Mouse (Mus musculus): ENCODE results near the gene Ctnnal1.

Ctnnal1 gene

DNA sequence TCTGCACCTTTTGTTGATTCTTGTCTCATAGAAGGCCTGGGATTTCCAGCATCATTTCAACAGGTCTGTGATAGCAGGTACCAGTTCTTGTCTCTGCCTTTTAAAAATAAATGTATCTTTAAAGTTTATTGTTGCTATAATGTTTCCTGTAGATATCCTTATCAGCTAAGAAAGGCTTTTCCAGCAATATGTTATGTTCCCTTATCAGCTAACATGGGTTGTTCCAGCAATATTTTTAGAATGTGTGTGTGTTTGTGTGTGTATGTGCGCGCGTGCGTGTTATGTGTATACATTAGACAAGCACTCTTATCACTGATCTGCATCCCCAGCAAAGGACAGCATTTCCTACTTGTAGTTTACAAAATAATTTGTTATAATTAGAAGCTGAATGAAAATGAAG, 3.4 kb downstream of the Ctnnal1 start:
- no peak for DNase-seq (ENCODE audit: low read depth, low spot score)

DNA sequence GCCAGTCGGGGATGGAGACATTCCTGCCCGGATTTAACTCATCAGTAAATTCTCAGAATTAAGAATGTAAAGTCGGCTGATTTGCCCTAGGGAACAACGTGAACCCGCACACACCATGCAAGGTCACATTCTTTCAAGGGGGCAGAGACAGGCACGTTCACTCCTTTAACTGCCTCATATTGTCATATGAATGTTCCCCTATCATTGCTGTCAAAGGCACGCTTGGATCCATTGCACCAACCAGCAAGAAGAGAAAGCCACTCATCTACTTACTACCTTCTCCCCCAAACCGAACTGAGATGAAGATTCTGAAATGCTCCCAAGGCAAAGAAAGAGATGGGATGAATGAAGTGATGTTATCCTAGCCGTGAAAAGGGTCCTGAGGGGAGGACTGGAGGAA, 6.3 kb downstream of the Ctnnal1 start:
- DNase-seq (ENCODE audit: low read depth, low spot score): no peak

DNA sequence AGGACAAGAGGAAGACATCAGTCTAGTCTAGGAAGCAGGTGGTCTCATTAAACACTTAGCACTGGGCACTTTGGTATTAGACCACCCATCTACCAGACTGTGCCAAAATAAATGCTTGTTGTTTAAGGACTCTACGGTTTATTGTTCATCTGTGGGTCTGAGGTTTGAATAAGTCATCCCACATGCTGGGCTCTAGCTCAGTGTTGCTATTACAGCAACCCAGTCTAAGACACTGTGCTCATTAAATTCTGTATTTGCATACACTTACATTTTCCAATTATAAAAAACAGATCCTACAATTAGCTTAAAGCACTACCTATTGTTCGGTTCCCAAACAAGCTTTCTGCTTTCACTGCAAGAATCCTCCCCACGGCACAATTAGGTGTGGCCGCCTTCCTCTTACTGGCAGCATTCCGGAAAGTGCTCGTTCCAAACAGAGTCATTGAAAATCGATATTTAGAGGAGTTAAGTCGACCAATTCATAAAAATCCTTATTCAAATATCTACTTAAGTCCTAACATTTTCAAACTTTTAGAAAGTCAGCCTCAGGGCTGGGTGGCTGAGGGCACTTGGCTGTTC, 8.5 kb downstream of the Ctnnal1 start:
- no peak for DNase-seq (ENCODE audit: low read depth, low spot score)

DNA sequence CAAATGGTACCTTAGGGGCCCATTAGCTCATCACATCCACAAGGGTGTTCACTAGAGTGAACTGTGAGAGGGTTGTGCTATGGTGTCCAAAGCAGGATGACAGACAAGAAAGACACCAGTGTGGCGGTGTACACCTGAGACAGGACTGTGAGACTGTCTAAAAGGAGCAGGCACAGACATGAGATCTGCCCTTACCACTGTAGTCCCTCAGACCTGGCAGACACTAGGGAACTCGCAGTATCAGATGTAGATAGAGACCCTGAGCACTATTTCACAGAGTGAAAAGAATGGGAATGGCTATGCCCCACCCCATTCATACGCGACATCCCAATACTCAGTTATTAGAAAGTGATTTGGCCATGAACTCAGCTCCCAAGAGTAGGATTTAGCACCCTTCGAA, 9.1 kb downstream of the Ctnnal1 start:
- DNase-seq (ENCODE audit: low read depth, low spot score): no peak

DNA sequence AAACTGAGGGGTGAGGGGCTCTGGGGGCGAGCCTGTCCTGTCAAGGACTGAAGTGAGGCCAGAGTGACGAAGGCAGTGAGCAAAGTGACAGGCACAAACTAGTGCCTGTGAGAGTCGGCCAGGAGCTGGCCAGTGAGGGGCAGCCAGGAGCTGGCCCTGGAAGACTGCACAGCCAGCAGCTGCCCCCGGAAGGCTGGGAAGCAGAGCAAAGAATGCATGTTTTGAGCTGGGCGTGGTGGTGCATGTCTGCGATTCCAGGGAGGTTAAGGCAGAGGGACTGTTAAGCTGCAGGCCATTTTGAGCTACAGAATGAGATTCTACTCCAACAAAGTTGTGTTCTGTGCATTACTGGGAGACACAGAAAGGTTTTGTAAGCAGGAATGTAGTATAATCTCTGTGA, 14.3 kb downstream of the Ctnnal1 start:
- DNase-seq (ENCODE audit: low read depth, low spot score): no peak

DNA sequence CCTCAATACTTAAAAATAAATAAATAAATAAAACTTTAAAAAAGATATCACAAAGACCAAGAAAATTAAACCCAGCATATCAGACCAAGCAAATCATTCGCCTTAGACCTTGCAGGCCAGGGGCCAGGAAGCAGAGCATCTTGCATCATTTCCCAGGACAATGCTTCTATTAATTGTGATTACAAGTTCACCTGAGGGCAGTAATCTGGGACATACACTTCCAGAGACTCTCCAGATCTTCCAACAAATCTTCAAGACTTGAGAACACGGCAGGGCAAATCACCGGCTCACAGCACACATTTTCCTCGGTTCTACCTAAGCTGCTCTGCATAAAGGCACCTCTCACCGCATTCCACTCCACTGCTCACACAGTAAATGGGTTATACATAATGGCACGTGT, 16.9 kb downstream of the Ctnnal1 start:
- DNase-seq (ENCODE audit: low read depth, low spot score): no peak

GRCm38 (mm10) chr4:56847400-56847799, 17.6 kb downstream of the Ctnnal1 start:
- no peak for DNase-seq (ENCODE audit: low read depth, low spot score)

DNA sequence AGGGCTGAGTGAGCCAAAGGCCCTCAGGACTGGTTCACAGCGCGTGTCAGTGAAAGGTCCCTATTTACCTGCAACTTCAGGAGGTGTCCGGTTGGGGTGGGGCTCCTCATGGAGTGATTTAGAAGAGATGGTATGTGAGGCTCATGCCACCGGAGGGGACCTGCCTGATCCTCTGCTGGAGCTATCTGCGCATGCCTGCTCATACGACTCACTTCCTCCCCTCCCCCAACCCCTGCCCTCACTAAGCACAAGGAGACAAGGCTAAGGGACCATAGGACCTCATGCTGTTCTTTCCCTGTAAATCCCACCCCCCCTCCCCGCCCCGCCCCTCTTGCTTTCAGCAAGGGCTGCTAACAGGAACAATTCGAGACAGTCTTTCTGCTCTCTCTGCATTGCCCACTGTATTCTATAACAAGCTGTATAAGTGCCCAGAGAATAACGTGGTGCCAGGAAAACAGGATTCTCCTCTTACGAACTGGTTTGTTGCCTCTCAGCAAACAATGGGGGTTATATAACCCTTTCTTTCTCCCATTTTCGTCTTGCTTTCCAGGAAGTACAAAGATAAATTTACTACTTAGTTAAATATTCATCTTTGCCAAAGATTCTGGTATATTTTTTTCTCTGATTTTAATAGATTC, 19.0 kb downstream of the Ctnnal1 start:
- no peak for DNase-seq (ENCODE audit: low read depth, low spot score)

- no peak for DNase-seq (ENCODE audit: low read depth, low spot score)
Measured at GRCm38 (mm10) chr4:56844911-56845310, 20.1 kb downstream of the Ctnnal1 start.

DNA sequence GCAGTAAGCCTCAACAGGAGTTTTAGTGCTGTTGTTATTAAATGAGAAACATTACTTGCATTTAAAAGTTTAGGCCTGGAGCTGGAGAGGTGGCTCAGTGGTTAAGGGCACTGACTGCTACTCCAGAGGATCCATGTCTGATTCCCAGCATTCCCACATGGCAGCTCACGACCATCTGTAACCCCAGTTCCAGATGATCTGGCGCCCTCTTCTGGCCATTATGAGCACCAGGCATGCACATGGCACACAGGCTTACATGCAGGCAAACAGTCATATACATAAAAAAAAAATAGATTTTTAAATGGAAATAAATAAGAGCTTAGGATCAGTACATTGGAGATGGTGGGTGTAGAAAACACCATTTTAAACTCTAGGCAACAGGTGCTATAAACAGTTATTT, 21.0 kb downstream of the Ctnnal1 start:
- DNase-seq (ENCODE audit: low read depth, low spot score): no peak

DNA sequence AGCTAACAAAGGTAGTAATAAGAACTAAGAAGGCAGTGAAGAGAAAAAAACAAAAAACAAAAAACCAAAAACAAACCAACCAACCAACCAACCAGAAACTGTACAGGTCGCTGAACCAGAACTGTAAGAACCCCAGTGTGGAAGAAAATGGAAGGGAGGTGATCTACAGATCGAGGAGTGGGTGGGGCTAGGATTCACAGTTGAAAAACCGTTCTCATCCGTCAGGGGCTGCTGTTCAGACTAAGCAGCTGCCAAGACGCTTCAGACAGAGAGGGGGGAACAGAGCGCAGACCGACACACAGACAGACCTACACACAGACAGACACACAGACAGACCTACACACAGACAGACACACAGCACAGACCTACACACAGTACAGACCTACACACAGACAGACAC, 22.5 kb downstream of the Ctnnal1 start:
- DNase-seq (ENCODE audit: low read depth, low spot score): no peak

DNA sequence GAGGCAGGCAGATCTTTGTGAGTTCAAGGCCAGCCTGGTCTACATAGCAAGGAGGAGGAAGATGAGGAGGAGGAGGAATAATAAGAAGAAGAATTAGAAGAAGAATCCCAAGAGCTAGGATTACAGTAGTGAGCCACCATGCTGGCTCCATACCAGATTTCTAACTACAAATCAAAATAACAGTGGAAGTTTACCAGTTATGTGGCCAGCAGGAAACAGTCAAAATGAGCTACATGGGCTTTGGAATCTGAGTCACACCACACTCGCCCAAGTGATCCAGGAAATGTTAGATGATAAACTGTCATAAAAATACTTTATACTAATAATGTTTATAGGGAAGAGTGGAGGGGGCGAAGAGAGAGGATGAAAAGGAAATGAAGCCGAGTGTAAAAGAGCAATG, 24.7 kb downstream of the Ctnnal1 start:
- no peak for DNase-seq (ENCODE audit: low read depth, low spot score)

GRCm38 (mm10) chr4:56837661-56838060, 27.3 kb downstream of the Ctnnal1 start:
- no peak for DNase-seq (ENCODE audit: low read depth, low spot score)

DNA sequence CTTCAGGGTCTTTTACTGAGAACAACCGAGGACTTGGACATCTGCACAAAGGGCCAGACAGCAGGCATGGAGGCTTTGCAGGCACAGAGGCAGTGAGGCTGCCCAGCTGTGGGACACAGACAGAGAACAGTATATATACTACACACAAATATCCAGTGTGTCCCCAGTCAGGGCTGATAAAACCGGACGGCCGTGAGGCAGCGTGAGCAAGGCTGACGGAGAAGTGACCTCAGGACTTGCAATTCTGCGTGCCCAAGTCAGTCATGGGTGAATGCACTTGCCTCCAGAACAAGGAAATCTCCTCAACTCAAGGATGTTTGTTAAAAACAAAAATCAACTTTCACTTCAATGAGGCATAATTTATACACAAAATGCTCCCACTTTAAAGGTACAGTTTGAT, 33.0 kb downstream of the Ctnnal1 start:
- DNase-seq (ENCODE audit: low read depth, low spot score): no peak

- peak; percentile 24 for DNase-seq (ENCODE audit: low read depth, low spot score)
Measured at GRCm38 (mm10) chr4:56831013-56831609, 33.9 kb downstream of the Ctnnal1 start.

DNA sequence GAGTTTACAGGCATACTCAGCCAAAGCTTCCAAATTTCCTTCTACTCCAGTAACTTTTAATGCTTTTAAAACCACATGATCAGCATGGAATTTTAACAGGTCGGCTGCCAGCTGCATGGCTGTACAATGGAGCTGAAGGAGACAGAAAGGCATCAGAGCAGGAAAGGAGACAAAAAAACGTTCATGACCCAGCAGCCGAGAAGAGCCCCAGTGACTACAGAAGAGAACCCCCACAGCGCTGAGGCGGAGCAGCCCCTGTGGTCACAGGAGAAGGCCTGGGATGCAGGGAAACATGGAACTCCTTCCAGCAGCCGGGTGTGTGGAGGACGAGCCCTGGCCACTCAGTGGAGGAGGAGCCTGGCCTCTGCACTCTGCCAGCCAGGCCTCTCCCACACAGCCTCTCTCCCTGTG, 35.5 kb downstream of the Ctnnal1 start:
- DNase-seq (ENCODE audit: low read depth, low spot score): no peak

- no peak for DNase-seq (ENCODE audit: low read depth, low spot score)
Measured at GRCm38 (mm10) chr4:56828932-56829331, 36.1 kb downstream of the Ctnnal1 start.

GRCm38 (mm10) chr4:56824231-56824630, 40.8 kb downstream of the Ctnnal1 start:
- DNase-seq (ENCODE audit: low read depth, low spot score): no peak

DNA sequence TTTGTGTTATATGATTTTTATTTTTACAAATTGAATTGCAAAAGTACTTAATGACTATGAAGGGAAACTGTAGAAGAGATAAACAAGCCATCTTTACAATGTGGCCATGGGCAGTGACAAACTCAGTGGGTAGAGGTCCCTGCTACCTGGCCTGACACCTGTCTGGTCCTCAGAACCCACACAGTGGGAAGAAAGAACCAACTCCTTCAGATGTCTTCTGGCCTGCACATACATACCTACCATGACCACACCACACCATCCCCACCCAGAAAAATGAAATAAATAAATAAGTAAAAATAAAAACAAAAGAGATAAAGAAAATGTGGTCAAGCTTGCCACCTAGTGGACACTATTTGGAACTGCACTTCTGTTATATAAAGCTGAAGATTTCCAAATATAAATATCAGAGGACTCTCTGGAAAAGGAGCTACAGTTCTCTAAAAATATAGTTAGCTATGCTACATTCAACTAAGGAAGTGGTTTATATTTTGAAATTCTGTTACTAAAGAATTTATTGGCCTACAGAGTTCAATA, 44.9 kb downstream of the Ctnnal1 start:
- peak; percentile 29 for DNase-seq (ENCODE audit: low read depth, low spot score)

GRCm38 (mm10) chr4:56815131-56815530, 49.9 kb downstream of the Ctnnal1 start:
- no peak for DNase-seq (ENCODE audit: low read depth, low spot score)

GRCm38 (mm10) chr4:56812096-56812495, 52.9 kb downstream of the Ctnnal1 start:
- no peak for DNase-seq (ENCODE audit: low read depth, low spot score)

- DNase-seq (ENCODE audit: low read depth, low spot score): no peak
Measured at GRCm38 (mm10) chr4:56811642-56812041, 53.3 kb downstream of the Ctnnal1 start.

DNA sequence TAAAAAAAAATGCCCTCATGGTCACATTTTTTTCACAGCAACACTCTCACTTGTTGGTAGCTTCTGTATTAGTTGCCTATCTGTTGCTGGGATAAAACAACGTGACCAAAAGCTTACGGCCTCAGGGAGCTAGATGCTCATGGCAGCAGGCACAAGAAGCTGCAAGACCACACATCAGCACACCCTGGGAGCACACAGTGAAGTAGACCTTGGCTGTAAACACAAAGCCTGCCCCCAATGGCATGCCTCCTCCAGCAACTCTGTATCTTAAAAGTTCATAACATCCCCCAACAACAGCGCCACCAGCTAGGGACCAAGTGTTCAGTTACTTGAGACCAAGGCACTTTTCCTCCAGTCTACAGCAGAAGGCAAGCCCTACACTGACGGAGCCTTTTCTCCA, 55.9 kb downstream of the Ctnnal1 start:
- no peak for DNase-seq (ENCODE audit: low read depth, low spot score)
